Mouse (Mus musculus) gastrocnemius, adult 8-10 months (tissue): ENCODE data around the gene Cavin4. TPM values are rescaled to one million over a fixed set of nuclear protein-coding genes. Genes with fewer than 3 reads are reported as not detected.
A peak's percentile ranks its signal among the peaks of the same experiment; 100 is the strongest.
"Not testable (repeated sequence)": the region's sequence is repeated elsewhere in the genome, so short reads cannot be mapped to it uniquely, and the experiment has no call there.

Source experiments
- DNase-seq, 2 experiments: peaks; one replicate each; pipeline ENCODE4 v3.0.0; 2022; ENCODE audit warnings: low spot score in 2 of 2
- total RNA-seq, 4 experiments: library from RNA; stranded (reverse); gene quantifications; 2 replicates each; pipeline ENCODE4 v1.2.4; 2022

The Cavin4 gene
- total RNA-seq, 4 experiments from 2014 or later, result 106 to 154 (median 118) TPM

GRCm38 (mm10) chr4:48672915-48673314 is 9.6 kb downstream of the Cavin4 start:
- DNase-seq, result no peak

DNA sequence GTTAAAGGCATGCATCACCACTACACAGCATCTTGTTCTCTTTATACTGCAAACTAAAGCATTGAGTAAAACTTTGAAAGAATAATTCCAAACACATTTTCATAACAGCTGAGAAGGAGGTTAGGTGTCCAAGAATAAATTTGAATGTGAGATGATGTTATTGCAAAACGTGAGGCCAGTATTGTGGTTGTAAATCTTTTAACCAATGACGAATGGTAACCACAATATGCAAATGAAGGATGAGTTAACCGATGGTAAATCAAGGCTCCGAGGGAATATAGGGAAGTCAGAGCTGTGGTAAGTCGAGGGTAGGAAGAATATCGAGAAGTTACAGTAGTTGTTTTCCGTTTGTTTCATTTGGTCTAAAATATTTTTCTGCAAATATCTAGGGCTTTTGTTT is 11.1 kb downstream of the Cavin4 start:
- DNase-seq, result no peak

GRCm38 (mm10) chr4:48676570-48677185 is 13.4 kb downstream of the Cavin4 start:
- DNase-seq, result no peak

DNA sequence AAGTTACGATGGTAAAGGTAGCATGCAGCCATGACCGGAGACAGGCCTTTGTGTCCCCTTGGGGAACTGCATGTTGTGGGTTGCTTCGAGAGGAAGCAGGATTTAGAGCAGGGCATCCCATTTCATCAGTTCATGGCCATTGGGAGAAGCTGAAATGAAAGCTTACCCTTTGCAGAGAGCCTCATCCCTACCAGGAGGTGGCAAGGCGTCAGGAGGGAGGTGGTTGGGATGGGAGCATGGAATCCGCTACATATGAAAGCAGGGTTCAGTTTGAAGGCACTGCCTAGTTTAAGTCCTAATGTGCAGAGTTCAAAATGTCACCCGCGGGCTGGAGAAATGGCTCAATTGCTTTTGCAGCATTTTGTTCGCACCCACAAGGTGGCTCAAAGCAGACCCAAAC is 14.0 kb downstream of the Cavin4 start:
- no peak for DNase-seq

- no peak for DNase-seq
Measured at GRCm38 (mm10) chr4:48677812-48678211, 14.5 kb downstream of the Cavin4 start.

- DNase-seq, result no peak
Measured at GRCm38 (mm10) chr4:48678793-48679192, 15.5 kb downstream of the Cavin4 start.

DNA sequence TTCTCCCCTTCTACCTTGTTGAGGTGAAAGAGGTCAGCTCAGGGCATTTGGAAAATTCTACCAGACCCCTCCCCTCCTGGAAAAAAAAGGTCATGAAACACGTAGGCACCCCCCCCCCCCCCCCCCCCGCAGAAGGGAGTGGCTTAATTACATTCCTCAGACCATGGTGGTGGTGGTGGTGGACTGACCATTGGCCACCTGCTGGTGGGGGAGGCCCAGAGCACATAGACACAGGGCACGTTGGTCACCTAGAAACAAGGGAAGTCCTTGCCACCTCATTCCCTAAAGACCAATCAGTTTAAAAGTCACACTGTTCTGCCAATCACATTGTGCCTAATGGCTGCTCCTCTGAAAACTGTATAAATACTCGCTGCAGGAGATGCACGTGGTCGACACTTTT is 16.4 kb downstream of the Cavin4 start:
- not testable (repeated sequence) for DNase-seq

- DNase-seq, result no peak
Measured at GRCm38 (mm10) chr4:48680214-48680613, 16.9 kb downstream of the Cavin4 start.

GRCm38 (mm10) chr4:48680648-48681343 is 17.5 kb downstream of the Cavin4 start:
- no peak for DNase-seq

GRCm38 (mm10) chr4:48683126-48683525 is 19.8 kb downstream of the Cavin4 start:
- DNase-seq, result no peak

DNA sequence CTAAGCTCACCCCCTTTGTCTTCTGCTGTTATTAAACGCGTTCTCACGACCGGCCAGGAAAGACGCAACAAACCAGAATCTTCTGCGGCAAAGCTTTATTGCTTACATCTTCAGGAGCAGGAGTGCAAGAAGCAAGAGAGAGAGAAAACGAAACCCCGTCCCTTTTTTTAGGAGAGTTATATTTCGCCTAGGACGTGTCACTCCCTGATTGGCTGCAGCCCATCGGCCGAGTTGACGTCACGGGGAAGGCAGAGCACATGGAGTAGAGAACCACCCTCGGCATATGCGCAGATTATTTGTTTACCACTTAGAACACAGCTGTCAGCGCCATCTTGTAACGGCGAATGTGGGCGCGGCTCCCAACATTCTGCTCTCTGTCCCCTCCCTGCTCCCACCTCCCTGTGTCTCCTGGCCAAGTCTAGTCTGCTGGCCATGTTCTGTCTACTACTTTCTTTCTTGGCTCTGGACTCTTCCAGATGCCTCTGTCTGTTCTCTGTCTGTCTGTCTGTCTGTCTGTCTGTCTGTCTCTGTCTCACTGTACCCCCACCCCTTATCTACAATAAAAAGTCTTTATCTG is 20.4 kb downstream of the Cavin4 start:
- DNase-seq, result not testable (repeated sequence)

GRCm38 (mm10) chr4:48684593-48685187 is 21.4 kb downstream of the Cavin4 start:
- DNase-seq, result no peak

GRCm38 (mm10) chr4:48688148-48688547 is 24.8 kb downstream of the Cavin4 start:
- peak in 1 of 2 experiments; percentile 40 for DNase-seq

- peak in 1 of 2 experiments; percentile 45 for DNase-seq
Measured at GRCm38 (mm10) chr4:48690640-48691039, 27.3 kb downstream of the Cavin4 start.

GRCm38 (mm10) chr4:48691793-48692437 is 28.6 kb downstream of the Cavin4 start:
- no peak for DNase-seq

- DNase-seq, result no peak
Measured at GRCm38 (mm10) chr4:48692736-48693292, 29.5 kb downstream of the Cavin4 start.

DNA sequence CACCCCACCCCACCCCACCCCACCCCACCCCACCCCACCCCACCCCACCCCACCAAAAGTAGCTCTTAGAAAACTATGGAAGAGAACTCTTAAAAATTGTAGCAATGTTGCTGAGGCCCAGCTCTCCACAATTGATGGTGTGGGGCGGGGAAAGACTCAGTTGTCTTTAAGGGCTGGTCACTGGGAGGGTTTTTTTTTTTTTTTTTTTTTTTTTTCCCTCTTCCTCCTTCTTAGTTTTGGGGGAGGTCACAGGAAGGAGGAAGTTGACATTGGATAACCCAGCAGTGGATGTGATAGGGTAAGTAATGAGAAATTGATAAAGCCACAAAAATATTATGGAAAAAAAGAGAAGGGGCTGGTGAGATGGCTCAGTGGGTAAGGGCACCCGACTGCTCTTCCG is 33.4 kb downstream of the Cavin4 start:
- no peak for DNase-seq

DNA sequence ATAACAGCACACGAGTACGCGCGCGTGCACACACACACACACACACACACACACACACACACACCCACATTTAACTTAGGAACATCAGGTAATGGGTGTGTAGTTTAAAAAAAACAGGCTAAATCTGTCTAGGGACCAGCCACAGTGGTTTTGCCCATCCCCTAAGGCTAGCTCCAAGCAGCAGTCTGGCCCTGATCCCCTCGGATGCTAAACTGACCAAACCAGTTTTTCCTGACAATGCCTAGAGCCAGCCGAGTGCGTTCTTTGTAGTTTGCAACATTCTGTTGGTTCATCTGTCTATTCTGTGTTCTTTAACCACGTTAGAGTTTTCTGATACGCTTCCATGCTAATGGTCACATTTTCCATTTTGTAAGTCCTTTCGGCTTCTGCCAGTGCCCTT is 34.0 kb downstream of the Cavin4 start:
- DNase-seq, result no peak

DNA sequence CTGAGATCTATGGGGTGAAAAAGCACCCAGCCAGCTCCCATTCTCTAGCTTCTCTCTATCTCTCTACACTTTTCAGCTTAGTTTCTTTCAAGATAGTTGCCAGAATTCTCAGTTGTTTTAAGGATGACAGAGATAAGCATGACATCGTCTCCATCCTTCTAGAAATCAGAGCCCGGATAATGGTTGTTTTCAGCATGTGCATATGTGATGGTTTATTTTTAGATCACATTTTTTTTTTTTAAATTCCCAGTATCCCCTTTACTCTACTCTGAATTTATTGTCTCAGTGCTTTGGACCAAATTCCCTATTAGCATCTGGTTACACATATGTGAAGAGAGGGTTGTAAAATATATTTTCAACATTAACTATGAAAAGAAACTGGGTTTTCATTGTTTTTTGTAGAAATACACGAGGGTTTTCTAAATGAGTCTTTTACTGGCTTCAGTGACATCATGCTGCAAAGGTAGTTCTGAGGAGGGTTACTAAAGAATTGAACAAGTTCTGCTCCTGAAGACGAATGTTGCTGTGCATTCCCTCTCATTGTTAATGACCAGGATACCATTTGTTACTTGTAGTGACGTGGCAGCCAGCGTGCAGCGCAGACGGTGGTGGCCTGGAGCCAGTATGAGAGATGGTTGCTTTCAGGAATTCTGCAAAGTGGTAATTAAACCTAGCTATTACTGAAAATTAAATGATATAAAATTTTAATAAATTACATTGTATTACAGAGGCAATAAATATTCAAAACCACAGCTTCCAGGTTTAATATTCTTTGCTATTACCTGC is 52.7 kb downstream of the Cavin4 start:
- no peak for DNase-seq

DNA sequence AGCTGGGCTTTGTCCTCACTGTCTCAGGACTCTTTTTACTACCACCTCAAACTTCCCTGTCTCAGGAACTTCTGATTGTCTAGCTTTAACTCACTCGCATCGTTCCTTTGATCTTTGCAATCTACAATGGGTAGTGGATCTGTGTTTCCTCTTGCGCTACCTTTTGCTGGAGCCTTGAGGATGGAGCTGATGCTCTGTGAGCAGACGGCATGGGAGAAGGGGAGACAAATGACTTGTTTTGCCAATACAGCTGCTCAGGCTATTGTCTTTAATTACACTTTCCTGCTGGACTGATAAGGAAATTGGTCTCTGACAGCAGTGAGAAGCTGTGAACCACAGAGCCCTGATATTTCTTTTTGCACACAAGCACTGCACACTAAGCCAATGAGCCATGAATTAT is 53.5 kb downstream of the Cavin4 start:
- DNase-seq, result no peak
